Mouse (Mus musculus): Measurements from ENCODE around the gene Mpo. TPM values are rescaled to one million over a fixed set of nuclear protein-coding genes. Genes with fewer than 3 reads are reported as not detected.

The Mpo gene
- total and polyA plus RNA-seq, 3 experiments = 0.05 to 1.7 TPM; not detected in 1

DNA sequence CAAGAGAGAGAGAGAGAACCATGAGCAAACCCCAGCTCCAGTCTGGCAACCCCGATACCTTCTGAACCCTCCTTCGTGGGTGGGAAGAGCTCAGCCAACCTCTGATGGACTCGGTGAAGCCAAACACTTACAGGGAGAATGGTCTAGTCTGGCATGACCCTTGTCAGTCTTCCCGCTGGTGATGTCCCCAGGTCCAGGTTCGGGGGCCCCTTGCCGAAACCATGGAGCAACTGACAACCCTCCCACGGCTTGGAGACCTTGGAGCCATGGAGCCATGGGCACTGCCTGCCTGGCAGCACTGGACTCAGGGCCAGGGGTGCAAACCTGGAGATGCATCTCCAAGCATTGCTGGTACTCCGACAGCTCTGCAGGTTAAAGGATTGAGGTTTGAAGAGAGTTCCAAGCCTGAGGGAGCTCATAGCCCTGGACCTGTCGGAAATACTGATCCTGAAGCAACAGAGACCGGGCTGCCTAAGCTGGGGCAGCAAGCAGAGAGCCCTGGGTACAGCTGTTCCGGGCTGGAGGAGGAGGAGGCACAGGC is 32.1 kb upstream of the Mpo start:
- no peak for ATAC-seq (ENCODE audit: extremely low read depth, insufficient number of reproducible peaks, low FRiP score, poor library complexity, severe bottlenecking)
- Histone ChIP-seq H3K27me3 (ENCODE audit: insufficient read depth, low read length) (peaks cover 52% of the 10 kb centered on the region), H3K4me3 (ENCODE audit: low read depth, low read length) (no peak overlapping the region), H3K36me3 (replicated peaks) (peaks cover 24% of the 10 kb centered on the region), H3K4me1 (ENCODE audit: insufficient read depth, low read depth, low read length) (peaks cover 23% of the 10 kb centered on the region), H3K9me3 (replicated peaks) (peaks cover 13% of the 10 kb centered on the region)
- peak; percentile 33 for DNase-seq (ENCODE audit: low spot score)
- TF ChIP-seq GATA2 (IDR thresholded peaks at IDR 0.05; ENCODE audit: borderline replicate concordance, low read depth, low read length) = no peak
- TF ChIP-seq TAL1 (conservative IDR thresholded peaks at IDR 0.05; ENCODE audit: low read depth, low read length) = no peak
- TF ChIP-seq POLR2AphosphoS5 (IDR thresholded peaks at IDR 0.05; ENCODE audit: insufficient replicate concordance, low read depth, low read length) = peak; percentile 88; the same call in 1 of the 2 replicates

DNA sequence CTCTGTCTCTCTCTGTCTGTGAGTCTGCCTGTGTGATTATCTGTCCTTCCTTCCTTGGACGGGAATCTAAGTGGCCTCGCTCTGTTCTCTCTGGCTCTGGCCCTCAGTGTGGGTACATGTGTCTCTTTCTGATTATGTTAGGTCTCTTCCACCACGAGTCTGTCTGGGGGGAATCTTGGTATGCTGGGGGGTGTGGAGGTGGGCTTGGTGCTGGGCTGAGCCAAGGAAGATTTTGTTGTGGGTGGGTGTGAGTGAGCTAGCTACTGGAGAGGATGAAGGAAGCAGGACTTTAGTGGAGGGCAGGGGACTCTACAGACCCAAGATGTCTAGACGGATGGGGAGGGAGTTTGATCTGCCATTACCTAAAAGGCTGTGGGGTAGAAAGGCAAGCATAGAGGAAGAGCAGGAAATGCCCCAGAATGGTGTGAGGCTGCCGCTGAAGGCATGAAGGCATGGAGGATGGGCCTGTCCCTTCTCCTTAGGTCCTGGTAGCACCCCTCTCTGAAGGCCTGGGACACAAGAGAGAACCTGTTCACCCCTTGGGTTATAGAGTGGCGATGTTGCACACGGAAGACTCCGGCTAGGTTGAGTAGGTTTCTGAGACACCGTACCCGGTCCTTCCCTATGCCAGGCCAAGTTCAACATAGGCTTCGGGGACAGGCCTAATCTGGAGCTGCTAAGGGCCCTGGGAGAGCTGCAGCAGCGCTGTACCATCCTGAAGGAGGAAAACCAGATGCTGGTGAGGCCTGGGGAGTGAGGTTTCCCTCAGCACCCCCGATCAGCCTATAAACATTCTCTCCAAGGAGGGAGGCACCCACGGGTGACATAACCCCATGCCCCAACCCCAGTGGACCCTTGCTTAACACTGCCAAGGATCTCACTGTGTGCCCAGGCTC is 31.3 kb upstream of the Mpo start:
- H3K4me3 ChIP-seq (ENCODE audit: low read depth, low read length) = no peak overlapping the region
- ATAC-seq (ENCODE audit: extremely low read depth, insufficient number of reproducible peaks, low FRiP score, poor library complexity, severe bottlenecking) = no peak
- H3K36me3 ChIP-seq (replicated peaks) = peaks cover 19% of the 10 kb centered on the region
- peaks cover 60% of the 10 kb centered on the region for H3K27me3 ChIP-seq (ENCODE audit: insufficient read depth, low read length)
- H3K9me3 ChIP-seq (replicated peaks) = peaks cover 13% of the 10 kb centered on the region
- H3K4me1 ChIP-seq (ENCODE audit: insufficient read depth, low read depth, low read length) = peaks cover 26% of the 10 kb centered on the region
- DNase-seq (ENCODE audit: low spot score) = no peak
- no peak for TF ChIP-seq GATA2 (IDR thresholded peaks at IDR 0.05; ENCODE audit: borderline replicate concordance, low read depth, low read length)
- peak; percentile 31; the same call in 1 of the 2 replicates for TF ChIP-seq POLR2AphosphoS5 (IDR thresholded peaks at IDR 0.05; ENCODE audit: insufficient replicate concordance, low read depth, low read length)
- TF ChIP-seq GATA1 (IDR thresholded peaks at IDR 0.05; ENCODE audit: borderline replicate concordance, low read length) = no peak
- no peak for TF ChIP-seq TAL1 (conservative IDR thresholded peaks at IDR 0.05; ENCODE audit: low read depth, low read length)
- TF ChIP-seq CTCF (IDR thresholded peaks at IDR 0.05; ENCODE audit: low read depth, low read length) = no peak

DNA sequence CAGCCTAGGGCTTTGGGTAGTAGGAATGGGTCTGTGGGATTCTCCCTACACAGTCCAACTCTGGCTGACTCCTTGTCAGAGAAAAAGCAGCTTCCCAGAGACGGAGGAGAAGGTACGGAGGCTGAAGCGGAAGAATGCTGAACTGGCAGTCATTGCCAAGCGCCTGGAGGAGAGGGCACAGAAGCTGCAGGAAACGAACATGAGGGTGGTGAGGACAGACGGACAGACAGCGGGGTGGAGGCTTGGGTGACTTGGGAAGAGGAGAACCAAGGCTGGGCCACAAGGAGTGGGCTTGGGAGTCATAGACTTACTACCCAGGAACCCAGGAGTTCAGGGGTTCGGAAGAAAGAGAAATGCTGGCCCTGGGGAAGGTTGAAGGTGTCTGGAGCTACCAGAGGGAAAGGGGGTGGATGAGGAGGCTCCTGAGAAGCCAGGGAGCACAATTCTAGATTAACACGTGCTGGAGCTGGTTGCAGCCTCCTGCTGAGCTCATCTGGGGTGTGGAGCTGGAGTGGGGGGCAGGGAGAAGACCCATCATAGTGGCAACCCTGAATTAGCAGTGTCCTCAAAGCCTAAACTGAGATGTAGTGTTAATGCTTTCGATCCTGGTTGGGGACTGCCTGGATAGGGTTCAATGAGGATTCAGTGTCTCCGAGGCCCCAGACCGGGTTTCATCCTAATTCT is 30.5 kb upstream of the Mpo start:
- TF ChIP-seq POLR2AphosphoS5 (IDR thresholded peaks at IDR 0.05; ENCODE audit: insufficient replicate concordance, low read depth, low read length) = no peak; the same call in 1 of the 2 replicates
- TF ChIP-seq TAL1 (conservative IDR thresholded peaks at IDR 0.05; ENCODE audit: low read depth, low read length) = no peak
- no peak for TF ChIP-seq CTCF (IDR thresholded peaks at IDR 0.05; ENCODE audit: low read depth, low read length)
- no peak for TF ChIP-seq GATA1 (IDR thresholded peaks at IDR 0.05; ENCODE audit: borderline replicate concordance, low read length)
- TF ChIP-seq GATA2 (IDR thresholded peaks at IDR 0.05; ENCODE audit: borderline replicate concordance, low read depth, low read length) = no peak
- peaks cover 13% of the 10 kb centered on the region for H3K9me3 ChIP-seq (replicated peaks)
- peaks cover 26% of the 10 kb centered on the region for H3K4me1 ChIP-seq (ENCODE audit: insufficient read depth, low read depth, low read length)
- no peak overlapping the region for H3K4me3 ChIP-seq (ENCODE audit: low read depth, low read length)
- no peak for ATAC-seq (ENCODE audit: extremely low read depth, insufficient number of reproducible peaks, low FRiP score, poor library complexity, severe bottlenecking)
- H3K27me3 ChIP-seq (ENCODE audit: insufficient read depth, low read length) = peaks cover 60% of the 10 kb centered on the region
- H3K36me3 ChIP-seq (replicated peaks) = peaks cover 14% of the 10 kb centered on the region
- no peak for DNase-seq (ENCODE audit: low spot score)

DNA sequence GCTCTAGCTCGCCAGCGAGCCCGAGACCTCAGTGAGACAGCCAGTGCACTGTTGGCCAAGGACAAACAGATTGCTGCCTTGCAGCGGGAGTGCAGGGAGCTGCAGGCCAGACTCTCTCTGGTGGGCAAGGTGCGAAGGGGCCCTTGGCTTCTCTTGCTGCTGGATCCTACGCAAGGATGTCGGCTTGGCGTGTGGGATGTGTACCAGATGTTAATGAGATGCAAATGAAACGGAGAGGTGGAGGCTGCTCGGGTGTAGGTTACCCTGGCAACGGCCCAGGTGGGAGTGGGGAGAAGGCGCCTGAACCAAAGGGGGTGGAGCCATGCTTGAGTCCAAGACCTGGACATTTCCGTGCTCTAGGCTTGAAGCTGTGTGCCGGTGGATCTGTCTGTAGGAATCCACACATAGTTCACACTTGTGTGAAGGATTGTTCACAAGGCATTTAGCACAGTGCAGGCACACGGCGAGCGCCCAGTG is 29.8 kb upstream of the Mpo start:
- no peak for DNase-seq (ENCODE audit: low spot score)
- H3K4me1 ChIP-seq (ENCODE audit: insufficient read depth, low read depth, low read length) = peaks cover 19% of the 10 kb centered on the region
- H3K4me3 ChIP-seq (ENCODE audit: low read depth, low read length) = no peak overlapping the region
- ATAC-seq (ENCODE audit: extremely low read depth, insufficient number of reproducible peaks, low FRiP score, poor library complexity, severe bottlenecking) = no peak
- H3K9me3 ChIP-seq (replicated peaks) = peaks cover 13% of the 10 kb centered on the region
- peaks cover 60% of the 10 kb centered on the region for H3K27me3 ChIP-seq (ENCODE audit: insufficient read depth, low read length)
- H3K36me3 ChIP-seq (replicated peaks) = peaks cover 11% of the 10 kb centered on the region
- TF ChIP-seq POLR2AphosphoS5 (IDR thresholded peaks at IDR 0.05; ENCODE audit: insufficient replicate concordance, low read depth, low read length) (peak; percentile 87; the same call in 1 of the 2 replicates), TAL1 (conservative IDR thresholded peaks at IDR 0.05; ENCODE audit: low read depth, low read length) (no peak)

DNA sequence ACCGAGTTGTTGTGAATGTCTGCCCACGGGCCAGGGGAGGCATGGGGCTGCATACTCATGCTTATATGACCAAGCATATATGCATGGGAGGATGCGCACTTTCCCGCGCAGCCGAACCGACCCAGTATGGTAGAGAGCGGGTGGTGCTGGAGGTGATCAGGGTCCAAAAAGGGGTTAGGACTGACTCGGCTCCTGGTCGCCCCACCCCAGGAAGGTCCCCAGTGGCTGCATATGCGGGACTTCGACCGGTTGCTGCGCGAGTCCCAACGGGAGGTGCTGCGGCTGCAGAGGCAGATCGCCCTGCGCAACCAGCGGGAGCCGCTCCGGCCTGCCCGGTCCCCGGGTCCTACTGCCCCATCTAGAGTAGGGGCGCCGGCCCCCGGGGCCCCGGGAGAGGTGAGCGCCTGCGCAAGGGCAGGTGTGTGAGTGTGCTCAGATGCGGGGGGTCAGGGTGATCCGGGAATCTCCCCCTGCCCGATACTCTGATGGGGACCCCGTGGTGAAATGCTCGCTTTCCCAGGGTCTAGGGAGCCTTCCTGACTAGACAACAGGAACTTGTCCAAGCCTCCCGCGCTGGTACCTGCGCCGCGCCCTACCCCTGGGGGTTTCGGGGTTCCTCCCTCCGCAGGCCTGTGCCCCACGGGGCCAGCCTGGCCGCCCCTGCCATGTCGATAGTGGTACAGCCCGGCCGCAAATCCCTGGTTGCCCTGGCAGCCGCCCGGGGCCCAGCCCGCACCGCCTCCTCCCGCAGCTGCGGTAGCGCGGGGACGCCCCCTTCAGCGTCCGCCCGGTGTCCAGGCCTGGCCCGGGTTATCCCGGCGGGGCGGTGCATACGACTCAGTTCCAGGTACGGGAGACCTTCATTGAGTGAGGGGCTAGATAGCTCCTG is 29.1 kb upstream of the Mpo start:
- Histone ChIP-seq H3K27me3 (ENCODE audit: insufficient read depth, low read length) (peaks cover 60% of the 10 kb centered on the region), H3K4me3 (ENCODE audit: low read depth, low read length) (no peak overlapping the region), H3K4me1 (ENCODE audit: insufficient read depth, low read depth, low read length) (peaks cover 18% of the 10 kb centered on the region), H3K9me3 (replicated peaks) (peaks cover 13% of the 10 kb centered on the region), H3K36me3 (replicated peaks) (peaks cover 11% of the 10 kb centered on the region)
- TF ChIP-seq GATA2 (IDR thresholded peaks at IDR 0.05; ENCODE audit: borderline replicate concordance, low read depth, low read length) (no peak), POLR2AphosphoS5 (IDR thresholded peaks at IDR 0.05; ENCODE audit: insufficient replicate concordance, low read depth, low read length) (no peak), CTCF (IDR thresholded peaks at IDR 0.05; ENCODE audit: low read depth, low read length) (no peak), GATA1 (IDR thresholded peaks at IDR 0.05; ENCODE audit: borderline replicate concordance, low read length) (no peak), TAL1 (conservative IDR thresholded peaks at IDR 0.05; ENCODE audit: low read depth, low read length) (no peak)
- DNase-seq (ENCODE audit: low spot score) = no peak
- no peak for ATAC-seq (ENCODE audit: extremely low read depth, insufficient number of reproducible peaks, low FRiP score, poor library complexity, severe bottlenecking)

Measured in G1E (cell line).